Mouse (Mus musculus): Measurements from ENCODE around the gene Strn3.
"Not testable (repeated sequence)": the region's sequence is repeated elsewhere in the genome, so short reads cannot be mapped to it uniquely, and the experiment has no call there.

Strn3 gene

GRCm38 (mm10) chr12:51696157-51696556 is 4.5 kb upstream of the Strn3 start:
- in situ Hi-C loops (cut with MboI; ENCODE audit: unreplicated experiment in 2 of 2) = loop anchor here in 1 of 2 experiments (25.0 kb wide), 1 partner anchor 916 kb away; no protein-coding TSS in a partner anchor

- in situ Hi-C loops (cut with MboI; ENCODE audit: unreplicated experiment in 2 of 2) = loop anchor here in 1 of 2 experiments (25.0 kb wide), 1 partner anchor 917 kb away; no protein-coding TSS in a partner anchor
Observed at GRCm38 (mm10) chr12:51694966-51695365, 3.3 kb upstream of the Strn3 start.

- in situ Hi-C loops (cut with MboI; ENCODE audit: unreplicated experiment in 2 of 2) = loop anchor here in 1 of 2 experiments (25.0 kb wide), 1 partner anchor 918 kb away; no protein-coding TSS in a partner anchor
Observed at GRCm38 (mm10) chr12:51694096-51694495, 2.4 kb upstream of the Strn3 start.

- in situ Hi-C loops (cut with MboI; ENCODE audit: unreplicated experiment in 2 of 2) = loop anchor here in 1 of 2 experiments (25.0 kb wide), 1 partner anchor 919 kb away; no protein-coding TSS in a partner anchor
Observed at GRCm38 (mm10) chr12:51693419-51693818, 1.7 kb upstream of the Strn3 start.

GRCm38 (mm10) chr12:51692870-51693269 is 1.2 kb upstream of the Strn3 start:
- in situ Hi-C loops (cut with MboI; ENCODE audit: unreplicated experiment in 2 of 2) = loop anchor here in 1 of 2 experiments (25.0 kb wide), 1 partner anchor 919 kb away; no protein-coding TSS in a partner anchor

GRCm38 (mm10) chr12:51690893-51691844 is 528 bp downstream of the Strn3 start, which contains the start of gene Ap4s1:
TSS of gene Ap4s1 (plus strand) at chr12:51691033.
- in situ Hi-C loops (cut with MboI; ENCODE audit: unreplicated experiment in 2 of 2) = loop anchor here in 1 of 2 experiments (25.0 kb wide), 1 partner anchor 921 kb away; no protein-coding TSS in a partner anchor

GRCm38 (mm10) chr12:51688546-51688945 is 3.2 kb downstream of the Strn3 start:
- in situ Hi-C loops (cut with MboI; ENCODE audit: unreplicated experiment in 2 of 2) = loop anchor here in 1 of 2 experiments (25.0 kb wide), 1 partner anchor 924 kb away; no protein-coding TSS in a partner anchor

- in situ Hi-C loops (cut with MboI; ENCODE audit: unreplicated experiment in 2 of 2) = loop anchor here in 1 of 2 experiments (25.0 kb wide), 1 partner anchor 933 kb away; no protein-coding TSS in a partner anchor
Observed at GRCm38 (mm10) chr12:51678844-51679243, 12.9 kb downstream of the Strn3 start.

GRCm38 (mm10) chr12:51676442-51676841 is 15.3 kb downstream of the Strn3 start:
- in situ Hi-C loops (cut with MboI; ENCODE audit: unreplicated experiment in 2 of 2) = loop anchor here in 1 of 2 experiments (25.0 kb wide), 1 partner anchor 936 kb away; no protein-coding TSS in a partner anchor

- in situ Hi-C loops (cut with MboI; ENCODE audit: unreplicated experiment in 2 of 2) = loop anchor here in 1 of 2 experiments (5.0 kb wide), 1 partner anchor 64 kb away; no protein-coding TSS in a partner anchor
Observed at GRCm38 (mm10) chr12:51673270-51673669, 18.4 kb downstream of the Strn3 start.

- in situ Hi-C loops (cut with MboI; ENCODE audit: unreplicated experiment in 2 of 2) = loop anchor here in 1 of 2 experiments (5.0 kb wide), 1 partner anchor 66 kb away; no protein-coding TSS in a partner anchor
Observed at GRCm38 (mm10) chr12:51671231-51671891, 20.3 kb downstream of the Strn3 start.

GRCm38 (mm10) chr12:51666708-51667430 is 24.8 kb downstream of the Strn3 start:
- in situ Hi-C loops (cut with MboI; ENCODE audit: unreplicated experiment in 2 of 2) = loop anchor here in 1 of 2 experiments (5.0 kb wide), 1 partner anchor 70 kb away; no protein-coding TSS in a partner anchor

GRCm38 (mm10) chr12:51663908-51664307 is 27.8 kb downstream of the Strn3 start:
- in situ Hi-C loops (cut with MboI; ENCODE audit: unreplicated experiment in 2 of 2) = no loop called here

- in situ Hi-C loops (cut with MboI; ENCODE audit: unreplicated experiment in 2 of 2) = no loop called here
Observed at GRCm38 (mm10) chr12:51663011-51663410, 28.7 kb downstream of the Strn3 start.

GRCm38 (mm10) chr12:51655944-51656465 is 35.7 kb downstream of the Strn3 start:
- in situ Hi-C loops (cut with MboI; ENCODE audit: unreplicated experiment in 2 of 2) = no loop called here

- in situ Hi-C loops (cut with MboI; ENCODE audit: unreplicated experiment in 2 of 2) = not testable (repeated sequence)
Observed at GRCm38 (mm10) chr12:51649401-51649800, 42.3 kb downstream of the Strn3 start.

- in situ Hi-C loops (cut with MboI; ENCODE audit: unreplicated experiment in 2 of 2) = no loop called here
Observed at GRCm38 (mm10) chr12:51641871-51642270, 49.8 kb downstream of the Strn3 start.

GRCm38 (mm10) chr12:51636689-51637470 is 54.8 kb downstream of the Strn3 start:
- in situ Hi-C loops (cut with MboI; ENCODE audit: unreplicated experiment in 2 of 2) = no loop called here

- in situ Hi-C loops (cut with MboI; ENCODE audit: unreplicated experiment in 2 of 2) = no loop called here
Observed at GRCm38 (mm10) chr12:51636260-51636659, 55.4 kb downstream of the Strn3 start.

Data from v-Abl transformed pro-B cells (cell line).